Mouse (Mus musculus): Measurements from ENCODE around the gene Cntnap2. TPM values are rescaled to one million over a fixed set of nuclear protein-coding genes. Genes with fewer than 3 reads are reported as not detected.
A peak's percentile ranks its signal among the peaks of the same experiment; 100 is the strongest.

The Cntnap2 gene
- polyA plus RNA-seq, 1 experiment from 2014 or later: 70.3 TPM

- no peak overlapping the region for H3K4me2 ChIP-seq (ENCODE audit: low read length)
- no peaks in the 10 kb centered on the region for H3K27me3 ChIP-seq (replicated peaks; ENCODE audit: control insufficient read depth, insufficient read depth, low read length)
- no peaks in the 10 kb centered on the region for H3K36me3 ChIP-seq (ENCODE audit: control insufficient read depth, insufficient read depth, low read length)
- no peaks in the 10 kb centered on the region for H3K4me1 ChIP-seq (ENCODE audit: control insufficient read depth, insufficient read depth, low read length)
- WGBS: 79% methylated on average over 3 of the region's 3 CpGs
- no peaks in the 10 kb centered on the region for H3K9me3 ChIP-seq (replicated peaks; ENCODE audit: control insufficient read depth, low read length)
- ATAC-seq (no peak), DNase-seq (ENCODE audit: low spot score) (no peak)
- H3K9ac ChIP-seq (ENCODE audit: low read length): no peak overlapping the region
- no peak overlapping the region for H3K4me3 ChIP-seq (ENCODE audit: low read depth, low read length)
- no peak overlapping the region for H3K27ac ChIP-seq (ENCODE audit: low read depth, low read length)
Measured at GRCm38 (mm10) chr6:45887901-45888300, 828.7 kb downstream of the Cntnap2 start.

- DNase-seq (ENCODE audit: low spot score) (no peak), ATAC-seq (no peak)
- no peak overlapping the region for H3K4me2 ChIP-seq (ENCODE audit: low read length)
- H3K4me3 ChIP-seq (ENCODE audit: low read depth, low read length): no peak overlapping the region
- no peaks in the 10 kb centered on the region for H3K27me3 ChIP-seq (replicated peaks; ENCODE audit: control insufficient read depth, insufficient read depth, low read length)
- H3K4me1 ChIP-seq (ENCODE audit: control insufficient read depth, insufficient read depth, low read length): no peaks in the 10 kb centered on the region
- no peaks in the 10 kb centered on the region for H3K36me3 ChIP-seq (ENCODE audit: control insufficient read depth, insufficient read depth, low read length)
- no peak overlapping the region for H3K9ac ChIP-seq (ENCODE audit: low read length)
- 79% methylated on average over 3 of the region's 3 CpGs for WGBS
- no peak overlapping the region for H3K27ac ChIP-seq (ENCODE audit: low read depth, low read length)
- H3K9me3 ChIP-seq (replicated peaks; ENCODE audit: control insufficient read depth, low read length): no peaks in the 10 kb centered on the region
Measured at GRCm38 (mm10) chr6:45938263-45938662, 879.1 kb downstream of the Cntnap2 start.

DNA sequence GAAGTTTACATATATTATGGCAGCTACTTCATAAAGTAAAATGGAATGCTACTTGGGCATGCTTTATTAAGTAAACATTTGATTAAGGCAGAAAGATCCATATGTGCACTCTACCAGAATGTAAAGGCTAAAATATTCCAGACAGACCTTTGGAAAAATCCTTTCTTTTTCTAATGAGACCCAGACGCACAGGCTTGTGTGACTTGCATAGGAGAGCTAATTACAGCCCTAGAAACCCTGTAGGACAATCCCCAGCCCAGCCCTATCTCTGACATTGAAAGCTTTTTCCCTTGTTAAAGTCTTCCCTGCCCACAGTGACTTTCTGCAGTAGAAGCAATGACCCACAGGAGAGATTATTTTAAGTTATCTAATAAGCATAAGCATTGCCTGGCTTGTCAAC lies 879.6 kb downstream of the Cntnap2 start:
- WGBS: 3% methylated on average over 1 of the region's 1 CpGs
- no peak overlapping the region for H3K9ac ChIP-seq (ENCODE audit: low read length)
- H3K4me3 ChIP-seq (ENCODE audit: low read depth, low read length): no peak overlapping the region
- no peak overlapping the region for H3K27ac ChIP-seq (ENCODE audit: low read depth, low read length)
- no peaks in the 10 kb centered on the region for H3K27me3 ChIP-seq (replicated peaks; ENCODE audit: control insufficient read depth, insufficient read depth, low read length)
- no peaks in the 10 kb centered on the region for H3K36me3 ChIP-seq (ENCODE audit: control insufficient read depth, insufficient read depth, low read length)
- H3K9me3 ChIP-seq (replicated peaks; ENCODE audit: control insufficient read depth, low read length): no peaks in the 10 kb centered on the region
- H3K4me1 ChIP-seq (ENCODE audit: control insufficient read depth, insufficient read depth, low read length): no peaks in the 10 kb centered on the region
- no peak overlapping the region for H3K4me2 ChIP-seq (ENCODE audit: low read length)
- DNase-seq (ENCODE audit: low spot score) (peak; percentile 14), ATAC-seq (no peak)

GRCm38 (mm10) chr6:45945144-45945985 lies 886.2 kb downstream of the Cntnap2 start:
- Histone ChIP-seq H3K27ac (ENCODE audit: low read depth, low read length) (no peak overlapping the region), H3K4me3 (ENCODE audit: low read depth, low read length) (no peak overlapping the region), H3K9me3 (replicated peaks; ENCODE audit: control insufficient read depth, low read length) (no peaks in the 10 kb centered on the region), H3K27me3 (replicated peaks; ENCODE audit: control insufficient read depth, insufficient read depth, low read length) (no peaks in the 10 kb centered on the region), H3K4me1 (ENCODE audit: control insufficient read depth, insufficient read depth, low read length) (no peaks in the 10 kb centered on the region), H3K9ac (ENCODE audit: low read length) (no peak overlapping the region), H3K36me3 (ENCODE audit: control insufficient read depth, insufficient read depth, low read length) (no peaks in the 10 kb centered on the region), H3K4me2 (ENCODE audit: low read length) (no peak overlapping the region)
- 49% methylated on average over 3 of the region's 3 CpGs for WGBS
- DNase-seq (ENCODE audit: low spot score): no peak
- ATAC-seq: no peak

DNA sequence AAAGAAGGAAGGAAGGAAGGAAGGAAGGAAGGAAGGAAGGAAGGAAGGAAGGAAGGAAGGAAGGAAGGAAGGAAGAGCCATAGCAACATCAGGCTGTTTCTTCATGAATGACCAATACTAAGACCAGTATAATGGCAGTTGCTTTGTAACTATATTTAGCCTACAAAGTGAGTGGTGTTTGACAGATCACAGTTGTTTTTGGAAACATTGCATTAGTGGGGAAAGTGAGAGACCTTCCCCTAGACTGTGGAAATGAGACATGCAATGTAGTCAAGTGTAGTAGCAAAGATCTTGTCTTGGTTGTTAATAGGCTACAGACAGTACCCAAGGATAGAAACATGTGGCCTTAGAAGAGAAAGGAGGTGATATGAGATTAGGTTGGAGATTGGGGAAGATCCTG lies 895.6 kb downstream of the Cntnap2 start:
- H3K27me3 ChIP-seq (replicated peaks; ENCODE audit: control insufficient read depth, insufficient read depth, low read length): no peaks in the 10 kb centered on the region
- ATAC-seq (no peak), DNase-seq (ENCODE audit: low spot score) (no peak)
- no peaks in the 10 kb centered on the region for H3K4me1 ChIP-seq (ENCODE audit: control insufficient read depth, insufficient read depth, low read length)
- H3K4me2 ChIP-seq (ENCODE audit: low read length): no peak overlapping the region
- no peaks in the 10 kb centered on the region for H3K9me3 ChIP-seq (replicated peaks; ENCODE audit: control insufficient read depth, low read length)
- no peak overlapping the region for H3K27ac ChIP-seq (ENCODE audit: low read depth, low read length)
- no peaks in the 10 kb centered on the region for H3K36me3 ChIP-seq (ENCODE audit: control insufficient read depth, insufficient read depth, low read length)
- H3K4me3 ChIP-seq (ENCODE audit: low read depth, low read length): no peak overlapping the region
- H3K9ac ChIP-seq (ENCODE audit: low read length): no peak overlapping the region

GRCm38 (mm10) chr6:45964494-45964893 lies 905.3 kb downstream of the Cntnap2 start:
- Histone ChIP-seq H3K36me3 (ENCODE audit: control insufficient read depth, insufficient read depth, low read length) (no peaks in the 10 kb centered on the region), H3K27me3 (replicated peaks; ENCODE audit: control insufficient read depth, insufficient read depth, low read length) (no peaks in the 10 kb centered on the region), H3K4me1 (ENCODE audit: control insufficient read depth, insufficient read depth, low read length) (no peaks in the 10 kb centered on the region), H3K27ac (ENCODE audit: low read depth, low read length) (no peak overlapping the region), H3K9ac (ENCODE audit: low read length) (no peak overlapping the region), H3K4me2 (ENCODE audit: low read length) (no peak overlapping the region), H3K9me3 (replicated peaks; ENCODE audit: control insufficient read depth, low read length) (no peaks in the 10 kb centered on the region), H3K4me3 (ENCODE audit: low read depth, low read length) (no peak overlapping the region)
- 61% methylated on average over 1 of the region's 1 CpGs for WGBS
- peak; percentile 58 for DNase-seq (ENCODE audit: low spot score)
- ATAC-seq: peak; percentile 57; the same call in 1 of the 2 replicates

DNA sequence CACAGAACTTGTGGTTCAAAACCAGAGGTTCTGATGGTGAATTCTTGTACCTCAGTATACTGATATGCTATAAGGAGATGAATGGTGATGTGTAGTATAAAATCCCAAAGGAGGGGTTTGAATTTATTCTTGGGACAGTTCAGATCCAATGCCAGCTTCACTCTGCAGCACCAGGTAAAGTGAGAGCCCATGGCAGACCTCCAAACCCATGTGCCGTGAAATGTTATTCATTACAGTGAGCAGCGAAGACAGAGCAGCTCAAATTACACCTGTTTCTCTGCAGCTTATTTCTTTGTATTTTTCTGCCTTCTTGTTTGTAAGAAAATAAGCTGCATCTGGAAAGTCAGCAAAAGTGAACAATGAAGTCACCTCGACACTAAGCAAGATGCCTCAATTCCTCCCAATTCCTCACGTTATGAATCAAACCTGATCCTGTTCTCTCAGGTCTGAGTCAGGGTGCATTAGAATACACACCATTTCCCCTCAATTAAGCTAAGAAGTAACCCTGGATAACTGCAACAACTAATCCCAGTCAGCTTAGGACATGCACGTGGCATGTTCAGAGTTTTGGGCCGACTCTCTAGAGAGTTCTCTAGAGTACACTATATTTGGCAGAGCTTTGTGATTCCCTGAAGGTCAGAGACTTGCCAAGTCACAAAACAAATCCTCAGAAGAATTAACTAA lies 915.5 kb downstream of the Cntnap2 start:
- Histone ChIP-seq H3K27ac (ENCODE audit: low read depth, low read length) (no peak overlapping the region), H3K4me2 (ENCODE audit: low read length) (no peak overlapping the region), H3K9ac (ENCODE audit: low read length) (no peak overlapping the region), H3K4me1 (ENCODE audit: control insufficient read depth, insufficient read depth, low read length) (no peaks in the 10 kb centered on the region; the same call in 1 of the 2 replicates), H3K9me3 (replicated peaks; ENCODE audit: control insufficient read depth, low read length) (no peaks in the 10 kb centered on the region), H3K4me3 (ENCODE audit: low read depth, low read length) (no peak overlapping the region), H3K27me3 (replicated peaks; ENCODE audit: control insufficient read depth, insufficient read depth, low read length) (no peaks in the 10 kb centered on the region), H3K36me3 (ENCODE audit: control insufficient read depth, insufficient read depth, low read length) (no peaks in the 10 kb centered on the region)
- 46% methylated on average over 6 of the region's 6 CpGs for WGBS
- DNase-seq (ENCODE audit: low spot score): no peak
- no peak for ATAC-seq

GRCm38 (mm10) chr6:45979171-45979570 lies 920.0 kb downstream of the Cntnap2 start:
- no peaks in the 10 kb centered on the region for H3K9me3 ChIP-seq (replicated peaks; ENCODE audit: control insufficient read depth, low read length)
- DNase-seq (ENCODE audit: low spot score): no peak
- H3K9ac ChIP-seq (ENCODE audit: low read length): no peak overlapping the region
- no peaks in the 10 kb centered on the region for H3K27me3 ChIP-seq (replicated peaks; ENCODE audit: control insufficient read depth, insufficient read depth, low read length)
- no peak for ATAC-seq
- no peak overlapping the region for H3K27ac ChIP-seq (ENCODE audit: low read depth, low read length)
- no peaks in the 10 kb centered on the region; the same call in 1 of the 2 replicates for H3K4me1 ChIP-seq (ENCODE audit: control insufficient read depth, insufficient read depth, low read length)
- no peak overlapping the region for H3K4me2 ChIP-seq (ENCODE audit: low read length)
- WGBS: 78% methylated on average over 2 of the region's 2 CpGs
- H3K36me3 ChIP-seq (ENCODE audit: control insufficient read depth, insufficient read depth, low read length): no peaks in the 10 kb centered on the region
- no peak overlapping the region for H3K4me3 ChIP-seq (ENCODE audit: low read depth, low read length)

- Histone ChIP-seq H3K27me3 (replicated peaks; ENCODE audit: control insufficient read depth, insufficient read depth, low read length) (no peaks in the 10 kb centered on the region), H3K36me3 (ENCODE audit: control insufficient read depth, insufficient read depth, low read length) (no peaks in the 10 kb centered on the region), H3K4me1 (ENCODE audit: control insufficient read depth, insufficient read depth, low read length) (no peaks in the 10 kb centered on the region), H3K9ac (ENCODE audit: low read length) (no peak overlapping the region), H3K4me3 (ENCODE audit: low read depth, low read length) (no peak overlapping the region), H3K4me2 (ENCODE audit: low read length) (no peak overlapping the region), H3K9me3 (replicated peaks; ENCODE audit: control insufficient read depth, low read length) (no peaks in the 10 kb centered on the region), H3K27ac (ENCODE audit: low read depth, low read length) (no peak overlapping the region)
- no peak for DNase-seq (ENCODE audit: low spot score)
- no peak for ATAC-seq
- WGBS: 56% methylated on average over 3 of the region's 3 CpGs
Measured at GRCm38 (mm10) chr6:45988051-45988450, 928.9 kb downstream of the Cntnap2 start.
